Mouse (Mus musculus): Measurements from ENCODE around the gene Psmb7. TPM values are rescaled to one million over a fixed set of nuclear protein-coding genes. Genes with fewer than 3 reads are reported as not detected.

The Psmb7 gene
- total RNA-seq, 1 experiment from 2014 or later, result 199 TPM

DNA sequence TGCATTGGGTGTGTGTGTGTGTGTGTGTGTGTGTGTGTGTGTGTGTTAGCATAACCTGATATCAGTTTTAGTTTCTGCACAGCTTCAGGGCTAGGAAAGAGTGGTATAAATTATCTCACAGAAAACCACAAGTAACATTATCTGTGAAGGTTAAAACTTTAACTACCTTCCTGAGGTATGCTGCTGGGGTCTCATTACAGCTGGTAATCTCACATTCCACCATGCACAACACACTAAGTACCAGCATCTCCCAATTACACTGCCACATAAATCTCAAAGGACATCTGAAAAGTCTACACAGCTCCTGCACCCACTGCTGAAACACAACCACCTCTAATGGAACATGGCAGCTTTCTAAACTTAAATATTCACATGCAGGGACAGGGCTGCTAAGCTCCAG is 43.0 kb downstream of the Psmb7 start:
- ATAC-seq (replicated peaks; ENCODE audit: low read depth, poor library complexity, severe bottlenecking), result no peak

DNA sequence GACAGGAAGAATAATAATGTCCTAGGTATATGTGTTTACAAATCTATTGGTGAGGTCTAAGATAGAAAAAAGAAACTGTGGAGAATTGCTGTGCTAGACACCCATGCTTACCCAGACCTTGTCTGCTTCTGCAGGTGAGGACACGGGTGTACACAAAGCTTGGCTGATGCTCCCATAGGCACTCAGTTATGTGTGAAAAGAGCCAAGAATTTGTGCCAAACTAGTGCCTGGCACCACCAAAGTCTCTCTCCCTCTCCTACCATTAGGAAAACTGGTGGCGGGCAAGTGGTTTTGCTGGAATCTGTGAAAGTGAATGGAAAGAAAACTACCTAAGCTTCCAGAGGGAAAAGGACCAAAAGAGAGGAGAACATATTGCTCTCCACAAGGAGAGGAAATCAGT is 45.5 kb downstream of the Psmb7 start:
- no peak for ATAC-seq (replicated peaks; ENCODE audit: low read depth, poor library complexity, severe bottlenecking)

DNA sequence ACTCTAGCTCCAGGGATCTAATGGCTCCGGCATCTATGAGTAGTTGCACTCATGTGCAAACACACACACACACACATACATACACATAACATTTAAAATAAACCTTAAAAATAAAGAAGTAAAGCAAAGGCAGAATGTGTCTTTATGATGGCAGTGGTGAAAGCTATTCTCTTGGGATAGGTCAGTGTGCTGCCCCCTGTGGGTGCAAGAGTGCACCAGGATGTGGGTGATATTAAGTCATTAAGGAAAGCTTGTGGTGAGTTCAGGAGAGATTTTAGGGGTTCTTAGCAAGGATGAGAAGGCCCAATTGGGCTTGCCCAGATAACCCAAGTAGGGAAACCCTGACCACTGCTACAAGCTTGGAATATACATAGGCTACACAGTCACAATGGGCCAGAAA is 46.0 kb downstream of the Psmb7 start:
- ATAC-seq (replicated peaks; ENCODE audit: low read depth, poor library complexity, severe bottlenecking), result 0 out of 2 replicates have a peak, but pooled peaks have one; percentile 60

DNA sequence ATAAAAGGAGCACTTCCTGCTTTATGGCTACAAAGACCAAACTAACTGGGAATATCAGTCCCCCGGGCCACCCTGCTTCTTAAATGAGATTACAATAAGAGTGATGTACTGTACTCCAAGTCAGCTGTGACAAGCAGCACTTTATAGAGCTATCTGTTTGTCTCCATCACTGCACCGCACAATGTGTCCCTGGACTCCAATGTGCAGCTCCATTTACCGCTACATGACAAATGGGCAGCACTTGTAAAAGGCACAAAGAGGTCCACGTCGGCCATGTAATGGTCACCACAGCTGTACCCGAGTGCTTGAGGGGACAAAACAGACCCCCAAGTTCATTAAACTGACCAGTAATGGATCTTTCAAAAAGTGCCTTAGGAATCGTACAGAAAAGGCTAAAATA is 49.0 kb downstream of the Psmb7 start:
- no peak for ATAC-seq (replicated peaks; ENCODE audit: low read depth, poor library complexity, severe bottlenecking)

DNA sequence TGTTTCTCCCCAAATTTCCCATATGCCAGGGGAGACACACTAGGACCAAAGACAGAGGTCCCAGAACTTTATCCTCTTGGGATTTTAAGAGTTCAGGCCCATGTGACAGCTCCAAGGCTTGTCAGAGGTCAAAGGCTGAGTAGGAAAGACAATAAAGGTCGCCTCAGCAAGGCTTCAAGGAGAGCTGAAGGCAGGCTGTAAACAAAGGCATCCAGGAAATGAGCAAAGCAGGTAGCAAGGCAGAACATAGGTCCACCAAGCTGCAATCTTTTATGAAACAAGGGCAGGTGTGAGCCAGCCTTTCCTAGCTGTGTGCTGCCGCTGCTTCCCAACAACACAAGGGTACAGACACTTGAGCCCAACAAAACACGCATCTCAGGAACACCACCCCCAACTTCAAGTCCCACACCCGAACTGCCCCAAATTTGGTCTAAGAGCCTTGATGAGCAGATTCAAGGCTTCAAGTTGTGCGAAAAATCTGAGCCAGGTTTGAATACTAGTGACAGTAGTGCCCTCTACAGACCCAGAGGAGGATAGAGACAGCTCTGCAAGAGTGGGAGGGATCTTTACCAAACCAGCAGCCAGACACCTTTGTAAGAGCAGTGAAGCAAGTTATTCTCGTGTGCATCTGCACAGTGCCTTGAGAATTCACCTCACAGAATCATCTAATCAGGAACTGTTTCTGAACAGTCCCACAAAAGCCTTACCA is 52.0 kb downstream of the Psmb7 start:
- peak; percentile 56; the same call in 1 of the 2 replicates for ATAC-seq (replicated peaks; ENCODE audit: low read depth, poor library complexity, severe bottlenecking)

DNA sequence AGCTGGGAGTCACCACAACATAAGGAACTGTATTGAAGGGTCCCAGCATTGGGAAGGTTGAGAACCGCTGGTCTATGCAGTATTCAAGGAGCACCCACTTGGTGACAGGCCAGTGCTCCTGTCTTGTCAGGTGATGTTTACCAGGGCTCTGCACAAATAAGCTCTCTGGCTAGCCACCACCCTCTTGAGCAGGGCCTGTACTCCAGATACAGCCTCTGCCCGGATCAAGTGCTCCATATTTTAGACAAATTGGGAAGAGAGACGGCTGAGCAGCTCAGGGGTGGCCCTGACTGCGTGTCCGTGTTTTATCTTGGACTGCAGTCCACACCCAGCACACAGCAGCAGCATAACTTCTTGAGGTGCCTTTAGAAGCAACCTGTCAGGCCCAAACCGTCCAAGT is 57.2 kb downstream of the Psmb7 start:
- ATAC-seq (replicated peaks; ENCODE audit: low read depth, poor library complexity, severe bottlenecking), result no peak

DNA sequence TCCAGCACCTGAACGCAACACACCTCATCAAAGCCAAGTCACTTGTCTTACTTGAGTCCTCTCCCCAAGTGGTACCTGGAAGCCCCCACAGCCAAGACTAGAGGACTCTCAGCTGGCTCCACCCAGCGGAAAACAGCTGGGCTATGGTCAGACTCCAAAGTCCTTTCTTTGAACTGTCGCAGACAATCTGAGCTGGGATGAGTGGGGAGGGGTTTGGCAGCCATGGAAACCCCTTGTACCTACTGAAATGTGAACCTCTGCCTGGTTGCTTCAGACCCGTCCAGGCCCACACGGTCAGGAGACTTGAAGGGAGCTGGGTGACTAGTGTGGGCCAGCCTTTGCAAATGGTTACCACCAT is 58.5 kb downstream of the Psmb7 start:
- no peak for ATAC-seq (replicated peaks; ENCODE audit: low read depth, poor library complexity, severe bottlenecking)

DNA sequence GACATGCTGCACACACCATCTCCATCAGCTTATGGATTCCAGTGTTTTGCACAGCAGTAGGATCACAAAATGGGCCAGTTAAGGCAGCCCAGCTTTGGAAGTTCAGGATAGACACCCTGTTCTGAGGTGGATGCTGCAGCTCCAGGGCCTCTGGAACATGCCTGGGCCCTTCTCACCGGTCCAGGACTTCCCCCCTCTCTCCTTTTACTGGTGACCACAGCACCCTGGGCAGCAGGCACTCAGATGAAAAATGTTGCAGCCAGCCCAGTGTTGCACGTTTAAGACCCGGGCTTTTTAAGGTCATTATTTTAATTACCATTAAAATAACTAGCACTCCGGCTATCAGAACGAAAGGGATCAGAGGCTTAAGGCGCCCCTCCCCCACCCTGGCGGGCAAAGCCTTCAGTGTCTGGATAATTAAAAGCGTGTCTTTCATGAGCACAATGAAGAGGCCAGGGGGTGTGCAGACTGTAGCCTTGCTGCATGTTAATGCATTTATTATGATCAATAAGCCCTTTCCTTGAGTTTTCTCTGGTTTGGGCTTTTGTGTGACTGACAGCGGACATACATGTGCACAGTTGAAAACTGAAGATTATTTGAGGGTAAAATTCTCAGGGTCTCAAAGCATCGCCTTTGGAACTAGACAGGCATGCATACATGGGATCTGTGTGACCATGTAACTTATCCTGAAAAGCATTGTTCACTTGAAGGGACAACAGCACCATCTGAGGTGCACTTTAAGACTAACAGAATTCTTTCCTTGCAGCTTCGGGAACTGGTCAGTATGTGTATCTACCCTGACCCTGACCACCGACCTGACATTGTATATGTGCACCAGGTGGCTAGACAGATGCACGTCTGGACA is 59.1 kb downstream of the Psmb7 start:
- no peak for ATAC-seq (replicated peaks; ENCODE audit: low read depth, poor library complexity, severe bottlenecking)

DNA sequence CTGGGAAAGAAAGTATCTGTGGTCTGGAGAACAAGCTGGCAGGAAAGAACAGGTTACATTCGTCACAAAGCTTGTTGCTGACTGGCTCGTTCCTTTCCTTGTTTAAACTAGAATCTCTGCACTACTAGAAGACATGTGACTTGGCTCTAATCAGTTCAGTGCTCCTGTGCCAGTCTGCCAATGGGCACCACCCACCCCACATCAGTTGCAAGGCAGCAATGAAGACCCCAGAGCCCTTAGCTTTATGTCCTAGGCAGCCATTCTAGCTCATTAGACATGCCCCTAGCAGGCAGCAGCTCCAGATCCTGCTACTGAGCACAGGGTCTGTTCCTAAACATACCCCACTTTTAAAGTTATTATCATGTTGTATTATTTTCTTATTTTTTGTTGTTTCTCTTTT is 59.9 kb downstream of the Psmb7 start:
- ATAC-seq (replicated peaks; ENCODE audit: low read depth, poor library complexity, severe bottlenecking), result no peak

DNA sequence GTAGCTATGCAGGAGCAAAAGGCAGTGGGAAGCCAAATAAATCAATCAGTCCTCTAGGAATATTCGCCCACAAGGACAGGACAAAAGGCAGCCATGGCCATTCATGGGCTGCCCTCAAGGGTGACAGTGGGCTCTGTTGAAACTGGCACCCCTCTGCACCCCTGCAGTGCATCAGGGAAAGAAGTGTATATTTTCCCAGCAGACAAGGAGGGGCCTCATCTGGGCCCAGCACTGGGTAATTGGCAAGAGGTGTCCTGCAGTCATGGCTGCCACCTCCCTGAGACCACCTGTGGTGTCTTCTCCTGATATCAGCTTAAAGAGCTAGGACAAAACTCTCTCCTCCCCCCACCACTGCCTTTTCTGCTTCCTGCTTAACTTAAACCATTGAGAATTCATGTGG is 64.4 kb downstream of the Psmb7 start:
- no peak for ATAC-seq (replicated peaks; ENCODE audit: low read depth, poor library complexity, severe bottlenecking)

DNA sequence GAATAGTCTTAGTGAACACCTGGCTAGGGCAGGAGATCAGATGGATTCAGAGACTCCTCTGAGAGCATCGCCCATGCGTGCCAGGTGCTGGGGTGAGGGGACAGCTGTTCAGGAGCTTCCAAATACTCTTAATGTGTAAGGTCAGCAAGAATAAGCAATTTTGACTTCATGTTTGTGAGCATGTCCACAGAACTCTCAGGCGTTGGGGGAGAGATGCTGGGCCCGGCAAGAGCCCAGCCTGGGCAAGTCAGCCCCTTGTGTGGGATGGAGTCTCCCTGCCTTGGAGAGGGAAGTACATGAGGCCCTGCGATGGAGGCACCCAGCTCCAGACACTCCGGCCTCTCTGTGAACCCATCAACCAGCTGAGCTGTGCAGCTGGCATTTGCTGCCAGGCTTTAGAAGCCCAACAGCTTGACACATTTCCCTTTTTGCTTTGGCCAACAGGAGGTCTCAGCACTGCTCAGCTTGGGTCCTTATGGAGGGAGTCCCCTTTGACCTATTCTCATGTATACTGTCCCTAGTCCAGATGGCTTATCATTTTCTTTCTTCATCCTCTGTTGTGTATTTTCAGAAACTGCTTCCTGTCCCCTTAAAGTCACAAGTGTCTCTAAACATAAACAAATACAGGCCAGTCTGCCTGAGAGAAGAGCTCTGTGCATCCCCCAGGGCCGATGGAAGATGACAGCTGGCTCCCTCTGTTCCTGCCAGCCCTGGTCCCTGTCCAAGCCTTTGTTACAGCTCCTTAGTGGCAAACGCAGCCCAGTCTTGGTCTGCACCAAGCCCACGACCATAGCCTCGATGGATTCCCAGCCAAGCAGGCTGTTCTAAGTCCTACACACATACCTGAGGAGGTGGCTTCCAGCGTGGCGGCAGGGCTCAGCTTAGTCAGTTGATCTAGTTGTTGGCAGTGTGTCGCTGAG is 65.0 kb downstream of the Psmb7 start:
- no peak for ATAC-seq (replicated peaks; ENCODE audit: low read depth, poor library complexity, severe bottlenecking)

DNA sequence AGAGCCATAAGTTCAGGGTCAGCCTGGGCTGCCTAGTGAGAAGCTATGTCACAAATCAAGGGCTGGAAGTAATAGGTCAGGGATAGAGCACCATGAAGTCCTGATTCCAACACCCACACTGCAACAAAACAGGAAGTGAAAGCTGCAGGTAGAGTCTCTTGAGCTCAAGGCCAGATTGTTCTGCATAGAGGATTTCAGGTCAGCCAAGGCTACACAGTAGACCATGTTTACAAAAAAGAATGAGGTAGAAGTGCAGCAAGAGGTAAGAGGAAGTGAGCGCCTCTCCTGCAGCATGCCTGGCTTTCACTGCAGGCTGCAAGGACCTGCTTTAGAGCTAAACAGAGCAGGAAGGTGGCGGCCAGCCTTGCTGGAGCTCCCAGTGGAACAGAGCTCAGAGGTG is 69.2 kb downstream of the Psmb7 start:
- ATAC-seq (replicated peaks; ENCODE audit: low read depth, poor library complexity, severe bottlenecking), result 0 out of 2 replicates have a peak, but pooled peaks have one; percentile 25

DNA sequence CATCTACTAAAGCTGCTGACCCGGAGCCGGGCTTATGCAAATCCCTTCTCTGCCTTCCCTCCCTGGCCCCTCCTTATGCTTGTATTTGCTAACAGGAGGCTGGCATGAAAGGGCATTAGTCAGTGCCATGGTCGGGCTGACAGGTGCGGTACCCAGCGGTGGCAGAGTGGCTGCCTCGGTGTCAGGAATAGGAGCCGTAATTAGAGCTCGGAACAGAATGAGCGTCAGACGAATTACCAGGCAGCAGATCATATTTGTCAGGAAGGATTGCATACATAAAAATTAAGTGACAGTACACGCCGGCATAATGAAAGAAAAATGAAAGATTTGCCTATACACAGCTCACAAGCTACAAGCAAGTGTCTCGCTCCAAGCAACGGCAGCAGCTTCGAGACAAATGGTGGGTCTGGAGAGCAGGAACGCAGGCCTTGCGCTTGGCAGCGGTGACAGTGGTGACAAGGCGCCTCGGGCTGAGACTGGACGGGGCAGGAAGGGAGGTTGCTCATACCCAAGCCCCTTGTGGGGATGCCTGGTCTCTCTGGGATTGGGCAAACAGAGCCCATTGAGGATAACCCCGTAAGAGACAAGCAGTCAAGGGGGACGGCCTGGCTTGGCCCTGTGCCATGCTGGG is 71.8 kb downstream of the Psmb7 start:
- no peak for ATAC-seq (replicated peaks; ENCODE audit: low read depth, poor library complexity, severe bottlenecking)

DNA sequence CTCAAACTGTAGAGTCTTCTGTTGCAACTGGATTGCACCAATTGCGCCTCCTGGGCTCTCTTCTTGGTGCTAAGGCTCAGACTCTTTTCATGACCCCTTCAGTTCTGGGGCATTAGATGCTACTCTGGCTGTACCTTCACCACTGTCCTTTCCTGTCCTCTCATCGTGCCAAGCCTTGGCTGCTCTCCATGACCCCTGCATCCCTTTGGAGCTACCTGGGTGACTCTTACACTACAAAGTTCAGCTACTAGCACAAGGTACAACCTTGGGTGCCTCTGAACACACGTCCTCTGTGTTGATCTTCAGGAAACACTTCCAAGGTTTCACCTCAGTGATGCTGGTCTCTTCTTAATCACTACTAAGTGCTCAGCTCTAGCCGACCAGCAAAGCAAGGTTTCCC is 81.3 kb downstream of the Psmb7 start:
- no peak for ATAC-seq (replicated peaks; ENCODE audit: low read depth, poor library complexity, severe bottlenecking)

DNA sequence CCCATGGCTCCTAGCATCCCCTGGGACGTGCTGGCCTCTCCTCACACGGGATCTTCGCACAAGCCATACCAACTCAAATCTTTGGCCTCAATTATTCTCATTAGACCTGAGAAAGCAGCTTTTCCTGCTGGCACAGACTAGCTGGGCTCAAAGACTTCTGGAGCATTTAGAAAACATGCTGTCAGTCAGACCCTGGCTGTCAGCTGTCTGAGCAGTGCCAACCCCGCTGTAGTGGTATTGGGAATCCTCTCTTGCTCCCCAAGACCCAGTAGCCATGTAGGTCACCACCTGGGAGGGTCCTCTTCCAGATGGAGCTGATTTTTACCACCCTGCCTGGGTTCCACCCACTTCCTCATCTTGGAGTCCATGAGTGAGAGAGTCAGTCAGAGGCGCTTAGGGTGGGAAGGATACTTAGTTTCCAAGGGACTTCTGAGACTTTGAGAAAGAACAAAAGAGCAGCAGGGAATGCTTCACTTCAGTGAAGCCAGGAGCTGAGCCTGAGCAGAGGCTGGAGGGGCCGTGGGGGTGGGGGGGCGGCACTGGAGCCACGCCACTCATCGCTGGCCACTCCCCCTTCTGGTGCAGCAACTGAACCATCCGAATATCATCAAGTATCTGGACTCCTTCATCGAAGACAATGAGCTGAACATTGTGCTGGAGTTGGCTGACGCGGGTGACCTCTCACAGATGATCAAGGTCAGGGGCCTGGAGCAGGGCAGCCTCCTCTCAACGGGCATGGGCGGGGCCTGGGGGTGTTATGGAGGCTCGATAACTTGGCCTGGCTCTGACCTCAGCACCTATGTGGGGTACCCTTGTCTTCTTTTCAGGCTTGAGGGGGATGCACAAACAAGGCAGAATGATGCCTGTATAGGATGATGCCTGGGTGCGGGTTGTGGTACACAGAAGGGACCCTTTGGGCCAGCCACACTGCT is 83.3 kb downstream of the Psmb7 start:
- no peak for ATAC-seq (replicated peaks; ENCODE audit: low read depth, poor library complexity, severe bottlenecking)

DNA sequence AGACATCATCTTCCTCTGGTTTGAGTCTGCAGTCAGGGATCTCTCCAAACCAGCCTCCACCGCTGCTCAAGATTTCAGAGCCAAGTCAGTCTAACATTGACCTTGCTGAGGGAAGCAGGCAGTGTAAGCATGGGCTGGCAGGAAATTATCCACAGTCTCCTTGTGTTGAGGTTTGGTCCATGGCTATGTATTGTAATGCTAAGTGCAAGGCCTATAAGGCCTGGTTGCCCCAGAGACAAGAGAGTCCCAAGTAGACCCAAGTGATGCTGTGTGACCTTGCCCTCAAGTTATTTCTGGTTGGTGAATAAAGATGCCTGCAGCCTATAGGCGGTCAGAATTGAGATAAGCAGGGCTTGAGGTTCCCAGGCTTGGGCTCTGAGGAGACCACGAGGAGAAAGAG is 87.2 kb downstream of the Psmb7 start:
- ATAC-seq (replicated peaks; ENCODE audit: low read depth, poor library complexity, severe bottlenecking), result no peak

DNA sequence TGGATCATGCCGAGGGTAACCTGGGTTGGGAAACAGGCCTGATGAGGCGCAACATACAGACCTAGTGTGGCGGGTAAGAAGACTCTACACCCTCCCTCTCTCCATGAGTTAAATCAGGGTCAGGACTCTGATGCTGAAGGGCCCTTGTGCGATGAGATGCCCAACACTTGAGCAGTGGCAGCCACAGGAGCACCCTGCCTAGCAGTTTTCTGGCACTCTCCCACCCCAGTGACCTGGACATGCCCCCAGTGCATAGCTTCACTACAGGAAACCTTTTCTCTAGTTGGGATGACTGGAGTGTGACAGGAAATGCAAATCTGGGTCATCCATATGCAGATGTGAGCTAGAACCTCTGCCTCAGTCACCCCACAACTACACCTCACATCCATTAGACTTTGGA is 88.2 kb downstream of the Psmb7 start:
- no peak for ATAC-seq (replicated peaks; ENCODE audit: low read depth, poor library complexity, severe bottlenecking)

DNA sequence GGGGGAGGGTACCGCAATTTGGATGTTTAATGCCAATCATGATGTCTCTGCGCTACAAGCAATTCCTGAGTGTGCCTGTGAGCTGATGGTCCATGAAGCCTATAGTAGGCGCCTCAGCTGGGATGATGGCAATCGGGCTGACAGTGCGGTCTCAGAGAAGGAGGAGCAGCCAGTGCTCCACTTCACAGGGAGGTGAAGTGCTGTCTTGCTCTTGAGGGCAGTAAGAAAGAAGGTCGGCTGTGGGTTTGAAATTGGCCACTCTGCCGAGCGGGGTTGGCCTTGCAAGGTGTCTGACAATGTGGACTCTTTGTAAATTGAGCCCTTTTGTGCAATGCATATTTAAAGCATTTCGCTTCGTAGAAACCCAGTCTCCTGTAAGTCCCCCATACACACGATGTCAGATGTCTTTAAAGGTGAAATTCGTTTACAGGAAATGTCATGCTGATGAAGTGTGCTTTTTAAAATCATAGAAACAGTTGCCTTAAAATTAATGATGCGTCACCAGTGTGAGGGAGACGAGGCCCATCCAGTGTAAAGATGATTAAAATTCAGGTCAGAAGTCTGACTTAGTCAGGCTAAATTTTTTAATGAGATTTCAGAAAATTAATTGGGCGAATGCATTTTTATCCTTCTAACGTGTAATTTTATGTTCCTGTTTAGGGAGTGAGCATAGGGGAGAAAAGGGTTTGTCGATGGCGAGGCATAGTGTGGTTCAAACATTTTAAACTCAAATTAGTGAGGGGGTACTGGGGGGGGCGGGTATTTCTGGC is 89.5 kb downstream of the Psmb7 start:
- ATAC-seq (replicated peaks; ENCODE audit: low read depth, poor library complexity, severe bottlenecking), result no peak
